Mouse (Mus musculus): ENCODE data around the gene Ss18l2.

Gene Ss18l2

GRCm38 (mm10) chr9:121759091-121760081 is 49.3 kb downstream of the Ss18l2 start, which contains the start of gene Zfp651:
Gene Zfp651 (plus strand): TSS chr9:121759330.
- peak in 1 of 2 experiments; percentile 44 for DNase-seq (ENCODE audit: low spot score in 2 of 2)

GRCm38 (mm10) chr9:121760271-121761090 is 50.4 kb downstream of the Ss18l2 start:
- peak; percentile 25 to 62 for DNase-seq (ENCODE audit: low spot score in 2 of 2)

GRCm38 (mm10) chr9:121761091-121761665 is 51.0 kb downstream of the Ss18l2 start:
- DNase-seq (ENCODE audit: low spot score in 2 of 2) = peak; percentile 17 to 29

- no peak for DNase-seq (ENCODE audit: low spot score in 2 of 2)
Measured at GRCm38 (mm10) chr9:121761787-121762186, 51.7 kb downstream of the Ss18l2 start.

- no peak for DNase-seq (ENCODE audit: low spot score in 2 of 2)
Measured at GRCm38 (mm10) chr9:121762248-121762647, 52.1 kb downstream of the Ss18l2 start.

- DNase-seq (ENCODE audit: low spot score in 2 of 2) = no peak
Measured at GRCm38 (mm10) chr9:121762761-121763160, 52.6 kb downstream of the Ss18l2 start.
